Mouse (Mus musculus): ENCODE data around the gene Fam102a.
A peak's percentile ranks its signal among the peaks of the same experiment; 100 is the strongest.
"Not testable (repeated sequence)": the region's sequence is repeated elsewhere in the genome, so short reads cannot be mapped to it uniquely, and the experiment has no call there.

The Fam102a gene

GRCm38 (mm10) chr2:32534733-32535471 is at the start of gene Fam102a:
Gene Fam102a, plus strand, starts transcription at chr2:32535332.
- DNase-seq (ENCODE audit: low spot score) = peak; percentile 97

GRCm38 (mm10) chr2:32485751-32486150 is 49.4 kb upstream of the Fam102a start:
- no peak for DNase-seq (ENCODE audit: low spot score)

- no peak for DNase-seq (ENCODE audit: low spot score)
Measured at GRCm38 (mm10) chr2:32486155-32486554, 49.0 kb upstream of the Fam102a start.

- DNase-seq (ENCODE audit: low spot score) = peak; percentile 90
Measured at GRCm38 (mm10) chr2:32487124-32487623, 48.0 kb upstream of the Fam102a start.

- peak; percentile 66 for DNase-seq (ENCODE audit: low spot score)
Measured at GRCm38 (mm10) chr2:32488679-32489078, 46.5 kb upstream of the Fam102a start.

- not testable (repeated sequence) for DNase-seq (ENCODE audit: low spot score)
Measured at GRCm38 (mm10) chr2:32490730-32491129, 44.4 kb upstream of the Fam102a start.

- DNase-seq (ENCODE audit: low spot score) = no peak
Measured at GRCm38 (mm10) chr2:32492661-32493060, 42.5 kb upstream of the Fam102a start.

- DNase-seq (ENCODE audit: low spot score) = no peak
Measured at GRCm38 (mm10) chr2:32493301-32493701, 41.8 kb upstream of the Fam102a start.

- DNase-seq (ENCODE audit: low spot score) = no peak
Measured at GRCm38 (mm10) chr2:32494522-32494921, 40.6 kb upstream of the Fam102a start.

GRCm38 (mm10) chr2:32495185-32495726 is 39.9 kb upstream of the Fam102a start:
- no peak for DNase-seq (ENCODE audit: low spot score)

GRCm38 (mm10) chr2:32496190-32496589 is 38.9 kb upstream of the Fam102a start:
- DNase-seq (ENCODE audit: low spot score) = no peak

GRCm38 (mm10) chr2:32499365-32499764 is 35.8 kb upstream of the Fam102a start:
- no peak for DNase-seq (ENCODE audit: low spot score)

GRCm38 (mm10) chr2:32500461-32500860 is 34.7 kb upstream of the Fam102a start:
- no peak for DNase-seq (ENCODE audit: low spot score)

- no peak for DNase-seq (ENCODE audit: low spot score)
Measured at GRCm38 (mm10) chr2:32501754-32502324, 33.3 kb upstream of the Fam102a start.

GRCm38 (mm10) chr2:32502843-32503242 is 32.3 kb upstream of the Fam102a start:
- DNase-seq (ENCODE audit: low spot score) = no peak

GRCm38 (mm10) chr2:32503588-32503987 is 31.5 kb upstream of the Fam102a start:
- no peak for DNase-seq (ENCODE audit: low spot score)

- no peak for DNase-seq (ENCODE audit: low spot score)
Measured at GRCm38 (mm10) chr2:32505536-32505935, 29.6 kb upstream of the Fam102a start.

- DNase-seq (ENCODE audit: low spot score) = no peak
Measured at GRCm38 (mm10) chr2:32506673-32507668, 28.2 kb upstream of the Fam102a start.

GRCm38 (mm10) chr2:32507906-32508305 is 27.2 kb upstream of the Fam102a start:
- DNase-seq (ENCODE audit: low spot score) = no peak

GRCm38 (mm10) chr2:32509287-32509686 is 25.8 kb upstream of the Fam102a start:
- DNase-seq (ENCODE audit: low spot score) = no peak

- no peak for DNase-seq (ENCODE audit: low spot score)
Measured at GRCm38 (mm10) chr2:32509896-32510295, 25.2 kb upstream of the Fam102a start.

GRCm38 (mm10) chr2:32512592-32512991 is 22.5 kb upstream of the Fam102a start:
- no peak for DNase-seq (ENCODE audit: low spot score)

Measured in left cerebral cortex, adult 11 months (tissue).